Mouse (Mus musculus): ENCODE results near the gene Rph3al.

The Rph3al gene

DNA sequence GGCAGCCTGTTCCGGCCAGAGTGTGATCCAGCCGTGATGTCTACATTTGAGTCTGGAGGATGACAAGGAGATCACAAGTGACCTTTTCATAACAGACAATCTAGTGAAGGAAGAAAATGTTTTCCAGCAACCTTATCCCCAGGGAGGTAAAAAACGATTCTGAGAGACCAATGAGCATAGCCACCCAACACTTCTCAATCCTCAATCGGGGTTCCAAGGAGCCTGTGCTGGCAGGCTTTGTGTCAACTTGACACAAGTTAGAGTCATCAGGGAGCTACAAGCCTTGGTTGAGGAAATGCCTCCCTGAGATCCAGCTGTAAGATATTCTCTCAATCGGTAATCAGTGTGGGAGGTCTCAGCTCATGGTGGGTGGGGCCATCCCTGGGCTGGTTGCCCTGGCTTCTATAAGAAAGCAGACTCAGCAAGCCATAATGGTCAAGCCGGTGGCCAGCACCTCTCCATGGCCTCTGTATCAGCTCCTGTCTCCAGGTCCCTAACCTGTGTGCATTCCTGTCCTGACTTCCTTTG is at the start of gene Rph3al:
TSS of gene Rph3al (minus strand) at position 51 of the 528 bp plus-strand sequence.
- DNase-seq (ENCODE audit: low spot score in 2 of 2): no peak

DNA sequence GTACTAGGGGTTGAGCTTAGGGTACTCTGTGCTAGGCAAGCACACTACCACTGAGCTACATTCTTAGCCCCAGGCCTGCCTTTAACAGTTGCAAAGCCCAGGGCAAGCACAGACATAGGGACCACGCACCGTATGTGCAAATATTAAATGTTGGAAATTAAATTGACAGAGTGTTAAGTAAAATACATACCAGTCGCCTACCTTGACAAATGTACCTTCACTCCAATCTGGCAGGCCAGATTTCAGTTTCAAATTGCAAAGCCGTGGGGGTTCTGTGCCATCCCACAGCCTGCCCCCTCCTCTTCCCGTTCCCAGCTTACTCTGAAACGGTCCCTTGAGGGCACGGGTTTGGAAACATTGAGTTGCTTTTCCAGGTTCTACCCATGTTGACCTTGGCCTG is 47.7 kb upstream of the Rph3al start:
- DNase-seq (ENCODE audit: low spot score in 2 of 2): no peak

DNA sequence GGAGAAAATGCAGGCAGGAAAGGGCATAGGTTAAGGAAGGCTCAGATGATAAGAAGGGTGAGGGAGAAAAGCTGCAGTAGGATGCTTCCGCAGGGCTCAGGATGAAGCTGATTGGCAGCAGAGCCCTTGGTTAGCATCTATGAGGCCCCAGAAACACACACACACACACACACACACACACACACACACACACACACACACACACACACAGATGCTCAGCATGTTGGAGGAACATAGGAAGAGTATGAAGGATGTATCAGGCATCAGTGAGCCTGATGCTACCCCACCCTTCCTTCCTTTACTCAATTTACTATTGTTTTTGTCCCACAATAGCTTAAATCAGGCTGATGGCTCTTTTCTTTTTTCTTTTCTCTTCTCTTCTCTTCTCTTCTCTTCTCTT is 46.4 kb upstream of the Rph3al start:
- no peak for DNase-seq (ENCODE audit: low spot score in 2 of 2)

DNA sequence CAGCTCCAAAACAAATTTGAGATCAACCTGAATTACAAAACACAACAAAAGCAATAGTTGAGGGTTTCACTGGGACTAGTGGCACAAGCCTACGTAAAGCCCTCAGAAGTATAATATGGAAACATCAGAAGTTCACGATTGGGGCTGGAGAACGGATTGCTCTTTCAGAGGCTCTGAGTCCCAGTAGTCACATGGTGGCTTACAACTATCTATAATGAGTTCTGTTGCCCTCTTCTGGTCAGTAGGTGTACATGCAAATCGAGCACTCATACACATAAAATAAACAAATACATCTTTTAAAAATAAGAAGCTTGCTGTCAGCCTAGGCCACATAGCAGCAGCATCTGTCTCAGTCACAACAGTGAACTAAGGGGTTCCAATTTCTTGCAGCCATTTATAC is 45.0 kb upstream of the Rph3al start:
- DNase-seq (ENCODE audit: low spot score in 2 of 2): no peak

DNA sequence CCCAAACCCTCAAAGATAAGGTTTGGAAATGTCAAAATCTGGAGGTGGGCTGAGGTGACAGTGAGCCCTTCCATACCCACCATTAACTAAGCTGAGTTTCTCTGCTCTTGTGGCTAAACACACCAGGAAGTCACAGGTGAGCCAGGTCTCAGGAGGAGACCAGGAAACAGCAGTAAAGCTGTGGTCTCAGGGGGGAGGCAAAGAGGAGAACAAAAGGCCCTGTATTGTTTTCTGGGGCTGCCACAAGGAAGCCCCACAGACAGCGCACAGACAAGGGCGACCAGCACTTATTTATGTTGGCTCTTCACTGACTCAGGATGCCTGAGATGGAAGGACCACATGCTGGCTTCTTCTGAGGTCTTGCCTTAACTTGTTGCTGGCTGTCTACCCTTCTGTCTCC is 42.2 kb upstream of the Rph3al start:
- peak in 1 of 2 experiments; percentile 20 for DNase-seq (ENCODE audit: low spot score in 2 of 2)

DNA sequence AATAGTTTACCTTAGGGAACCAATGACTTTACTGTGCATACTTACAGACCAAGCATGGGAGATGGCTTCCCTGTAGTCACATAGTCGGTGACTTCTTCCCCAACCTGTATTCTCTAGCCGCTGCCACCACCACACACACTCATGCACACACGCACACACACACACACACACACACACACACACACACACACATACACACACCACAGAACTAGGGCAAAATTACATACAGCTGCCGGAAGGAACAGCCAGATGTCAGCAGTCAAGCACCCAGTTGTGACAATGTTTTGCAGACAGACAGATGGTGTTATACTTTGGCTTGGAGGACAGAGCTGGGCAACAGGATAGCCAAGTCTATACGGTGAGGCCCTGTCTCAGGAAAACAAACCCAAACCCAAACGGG is 39.8 kb upstream of the Rph3al start:
- peak in 1 of 2 experiments; percentile 42 for DNase-seq (ENCODE audit: low spot score in 2 of 2)

DNA sequence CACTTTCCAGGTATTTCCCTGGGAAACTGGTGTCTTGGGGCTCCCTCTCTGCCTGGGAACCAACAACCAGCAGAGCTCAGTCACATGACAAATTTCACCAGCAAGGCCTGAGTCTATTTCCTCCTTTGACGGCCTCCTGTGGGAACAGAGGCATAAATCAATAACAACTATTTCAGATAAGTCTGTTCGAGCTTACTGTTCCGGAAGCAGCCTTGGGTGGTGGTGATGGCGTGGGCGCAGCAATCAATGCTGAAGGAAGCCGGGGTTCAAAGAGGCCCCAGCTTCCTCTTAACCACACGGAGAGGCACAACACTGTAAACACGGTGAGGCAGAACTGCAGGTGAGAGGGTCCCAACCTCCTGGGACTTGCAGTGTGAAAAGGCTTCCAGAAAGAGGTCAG is 38.5 kb upstream of the Rph3al start:
- peak; percentile 58 to 84 for DNase-seq (ENCODE audit: low spot score in 2 of 2)

DNA sequence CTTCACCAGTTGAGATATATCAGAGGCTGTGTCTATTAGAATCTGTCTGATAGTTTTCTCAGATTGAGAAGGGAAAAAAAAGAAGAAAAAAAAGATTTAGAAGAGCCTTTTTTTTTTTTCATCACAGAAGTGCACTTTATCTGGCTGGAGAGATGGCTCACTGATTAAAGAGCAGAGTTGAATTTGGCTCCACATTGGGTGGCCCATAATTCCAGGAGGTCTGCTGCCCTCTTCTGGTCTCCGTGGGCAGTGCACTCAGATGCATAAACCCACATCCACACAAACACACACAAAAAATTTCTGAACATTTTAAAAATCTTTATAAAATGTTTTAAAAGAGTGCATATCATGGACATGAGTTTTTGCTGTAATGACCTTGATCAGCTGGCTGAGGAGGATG is 35.8 kb upstream of the Rph3al start:
- DNase-seq (ENCODE audit: low spot score in 2 of 2): peak; percentile 15 to 43

DNA sequence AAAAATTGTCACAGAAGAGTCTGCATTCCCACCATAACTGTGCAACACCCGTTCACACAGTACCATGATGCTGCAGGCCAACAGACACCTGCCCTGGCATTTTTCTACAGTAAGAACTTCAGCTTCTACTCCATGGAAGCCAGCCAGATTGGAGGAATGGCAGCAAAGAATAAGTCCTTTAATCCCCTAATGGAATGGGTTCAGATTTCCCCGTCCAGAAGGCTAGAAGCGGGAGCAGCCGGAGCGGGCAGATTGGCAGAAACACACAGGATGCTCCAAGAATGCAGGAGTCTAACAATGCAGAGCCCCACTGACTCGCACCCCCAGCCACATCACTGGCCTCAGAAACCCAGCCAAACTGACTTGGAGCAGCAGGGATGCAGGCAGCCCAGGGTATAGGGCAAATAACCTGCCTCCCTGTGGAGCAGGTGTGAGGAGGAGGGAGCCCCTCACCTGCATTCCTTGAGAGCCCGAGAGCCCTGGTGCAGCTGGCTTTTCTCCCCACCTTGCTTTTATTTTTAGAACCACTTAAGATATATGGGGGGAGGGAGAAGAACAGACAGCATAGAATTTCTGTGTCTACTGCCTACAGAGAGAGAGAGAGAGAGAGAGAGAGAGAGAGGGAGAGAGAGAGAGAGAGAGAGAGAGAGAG is 34.8 kb upstream of the Rph3al start:
- DNase-seq (ENCODE audit: low spot score in 2 of 2): no peak

DNA sequence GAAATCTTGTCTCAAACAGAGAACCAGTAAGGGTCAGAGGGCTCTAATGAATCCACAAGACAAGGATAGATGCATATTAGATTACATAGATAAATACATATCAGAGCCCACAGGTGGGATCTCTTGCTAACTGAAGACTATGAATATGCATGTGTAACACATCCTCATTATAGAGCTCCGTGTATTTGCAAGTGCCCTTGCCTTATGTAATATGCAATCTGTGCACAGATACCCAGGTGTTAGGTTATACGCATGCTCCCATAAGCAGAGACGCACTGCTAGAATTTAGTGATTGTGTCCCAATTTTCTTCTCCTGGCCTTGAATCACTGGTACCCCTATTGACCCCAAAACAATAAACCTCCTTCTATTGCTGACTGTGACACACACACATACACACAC is 34.0 kb upstream of the Rph3al start:
- DNase-seq (ENCODE audit: low spot score in 2 of 2): no peak

DNA sequence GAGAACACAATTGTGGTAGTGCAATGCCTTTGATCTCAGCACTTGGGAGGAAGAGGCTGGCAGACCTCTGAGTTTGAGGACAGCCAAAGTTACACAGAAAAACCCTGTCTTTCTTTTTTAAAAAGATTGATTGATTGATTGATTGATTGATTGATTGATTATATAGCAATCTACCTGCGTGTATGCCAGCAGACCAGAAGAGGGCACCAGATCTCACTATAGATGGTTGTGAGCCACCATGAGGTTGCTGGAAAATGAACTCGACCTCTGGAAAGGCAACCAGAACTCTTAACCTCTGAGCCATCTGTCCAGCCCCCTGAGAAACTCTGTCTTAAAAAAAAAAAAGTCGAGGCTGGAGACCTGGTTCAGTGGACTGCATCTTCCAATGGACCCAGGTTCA is 32.4 kb upstream of the Rph3al start:
- DNase-seq (ENCODE audit: low spot score in 2 of 2): no peak

DNA sequence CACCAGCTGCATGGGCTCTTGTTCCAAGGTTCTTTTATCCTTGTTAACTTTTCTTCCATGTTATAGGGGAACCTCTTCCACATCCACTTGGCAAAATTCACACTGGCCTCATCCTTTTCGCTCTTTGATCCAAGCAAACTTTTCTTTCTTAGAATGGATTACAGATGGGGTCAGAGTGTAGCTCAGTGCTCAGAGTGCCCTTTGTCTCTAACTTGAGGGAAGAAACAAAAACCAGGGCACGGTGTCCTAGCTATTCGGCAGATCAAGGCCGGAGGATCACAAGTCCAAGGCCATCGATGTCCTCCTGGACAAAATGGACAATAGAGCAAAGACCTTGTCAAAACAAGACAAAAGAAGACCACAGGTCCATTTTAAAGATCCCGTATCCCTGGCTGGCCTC is 30.5 kb upstream of the Rph3al start:
- DNase-seq (ENCODE audit: low spot score in 2 of 2): no peak

DNA sequence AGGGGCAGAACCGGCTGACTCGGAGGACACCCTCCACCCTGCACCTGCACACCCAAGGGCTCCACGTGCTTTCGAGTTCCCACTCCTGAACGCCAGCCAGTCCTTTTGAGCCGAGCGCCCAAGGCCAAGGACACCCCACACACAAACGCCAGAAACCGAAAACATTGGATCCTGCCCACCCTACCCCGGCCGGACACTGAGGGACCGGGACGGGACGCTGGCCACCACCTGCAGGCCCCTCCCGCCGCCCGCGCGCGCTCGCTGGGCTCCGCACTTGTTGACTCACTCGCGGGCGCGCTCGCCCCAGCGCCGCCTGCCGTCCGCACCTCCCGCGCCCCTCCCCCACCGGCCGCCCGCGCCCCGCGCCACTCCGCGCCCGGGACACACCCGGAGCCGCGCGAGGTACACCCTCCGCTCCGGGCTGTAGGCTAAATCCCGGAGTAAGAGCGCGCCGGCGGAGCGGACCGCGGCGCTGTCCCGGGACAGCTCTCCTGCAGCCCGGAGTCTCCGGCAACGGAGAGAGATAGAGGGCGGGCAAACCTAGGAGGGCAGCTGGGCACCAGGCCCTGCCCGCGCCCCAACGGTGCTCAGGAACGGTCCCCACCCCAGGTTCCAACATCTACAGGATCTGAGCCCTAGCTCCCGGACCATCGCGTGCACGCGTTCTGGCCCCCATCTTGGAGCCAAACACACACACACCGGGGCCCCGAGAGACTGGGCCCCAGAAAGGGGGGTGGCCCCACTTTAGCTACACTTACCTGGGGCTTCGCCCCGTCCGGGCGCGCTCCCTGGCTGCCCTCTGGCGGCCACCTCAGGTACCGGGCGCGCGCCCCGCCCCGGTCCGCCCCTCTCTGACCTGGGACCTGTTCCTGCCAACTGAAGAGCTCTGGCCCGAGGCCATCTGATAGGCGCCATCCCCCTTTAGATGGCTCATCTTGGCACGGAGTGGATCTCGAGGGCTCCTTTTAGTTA is 28.5 kb upstream of the Rph3al start:
- DNase-seq (ENCODE audit: low spot score in 2 of 2): peak; percentile 78 to 85

DNA sequence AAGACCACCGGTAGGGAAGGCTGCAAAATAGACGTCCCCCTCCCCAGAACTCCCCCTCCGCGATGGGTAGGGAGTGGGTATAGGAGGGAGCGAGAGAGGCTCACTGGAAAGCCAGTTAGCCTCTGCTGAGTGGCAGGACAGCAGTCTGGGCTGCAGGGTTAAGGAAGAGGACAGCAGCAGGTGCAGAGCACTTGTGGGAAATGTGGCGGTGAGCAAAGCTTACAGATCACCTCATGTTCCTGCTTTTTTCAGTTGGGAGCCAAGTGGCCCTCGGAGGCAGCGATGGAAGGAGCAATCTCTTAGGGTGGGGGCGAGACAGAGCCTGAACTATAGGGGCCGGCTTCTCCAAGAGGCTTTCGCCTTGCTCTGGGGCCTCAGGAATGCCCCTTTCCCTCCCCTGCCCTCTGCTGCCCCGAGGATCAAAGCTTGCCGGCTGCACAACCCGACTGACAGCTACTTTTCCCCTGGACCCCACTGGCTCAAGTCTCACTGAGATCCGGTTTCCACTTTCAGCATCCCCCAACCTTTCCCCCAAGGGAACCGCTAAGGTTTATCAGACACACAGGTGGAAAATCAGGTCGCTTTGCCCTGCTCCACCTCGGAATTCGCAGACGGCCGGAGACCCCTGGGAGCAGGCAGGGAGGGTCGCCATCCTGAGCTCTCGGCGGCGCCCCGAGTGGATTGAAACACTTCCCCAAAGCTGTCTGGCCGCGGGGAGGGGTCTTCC is 27.6 kb upstream of the Rph3al start:
- DNase-seq (ENCODE audit: low spot score in 2 of 2): no peak

DNA sequence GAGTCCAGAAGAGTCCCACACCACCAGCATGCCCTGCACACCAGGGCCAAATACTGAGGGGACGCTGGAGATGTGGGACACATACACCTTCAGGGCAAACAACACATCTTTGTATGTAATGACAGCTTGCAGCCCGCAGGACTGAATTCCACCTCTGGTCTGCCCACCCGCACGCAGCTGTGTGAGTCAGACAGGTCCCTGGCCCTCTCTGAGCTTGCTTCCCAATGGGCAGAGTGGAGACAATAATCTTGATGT is 26.2 kb upstream of the Rph3al start:
- DNase-seq (ENCODE audit: low spot score in 2 of 2): no peak

DNA sequence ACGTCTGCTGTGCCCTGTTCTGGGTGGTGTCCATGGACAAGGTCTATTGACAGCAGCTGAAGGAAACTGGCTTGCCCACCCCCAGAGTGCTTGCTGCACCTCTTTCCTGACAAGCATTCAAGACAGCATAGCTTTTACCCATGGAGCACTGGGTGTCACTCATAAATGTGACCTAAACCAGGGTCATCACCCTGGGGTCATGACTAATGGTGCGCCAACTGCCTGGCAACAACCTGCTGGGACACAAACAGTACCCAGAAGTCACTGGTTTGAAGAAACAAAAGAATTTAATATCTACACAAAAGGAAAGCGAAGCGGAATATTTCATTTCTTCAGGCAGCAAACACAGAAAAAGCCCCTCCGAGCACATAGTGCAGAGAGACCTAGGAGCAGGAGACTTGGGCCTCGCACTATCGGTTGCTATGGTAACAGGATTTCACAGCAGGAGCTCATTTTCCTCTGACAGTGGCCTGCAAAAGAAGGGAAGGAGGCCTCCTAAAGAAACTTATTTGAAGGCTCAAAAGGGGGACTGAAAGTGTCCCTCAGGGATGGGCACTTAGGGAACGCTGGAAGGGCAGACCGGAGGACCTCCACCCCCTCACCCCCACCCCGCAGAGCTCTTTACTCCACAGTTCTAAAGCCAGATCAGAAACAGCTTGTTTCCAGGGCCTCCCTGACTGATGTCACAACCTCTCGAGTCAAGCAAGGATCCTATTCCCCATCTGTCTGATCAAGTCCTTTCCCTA is 25.7 kb upstream of the Rph3al start:
- DNase-seq (ENCODE audit: low spot score in 2 of 2): no peak

DNA sequence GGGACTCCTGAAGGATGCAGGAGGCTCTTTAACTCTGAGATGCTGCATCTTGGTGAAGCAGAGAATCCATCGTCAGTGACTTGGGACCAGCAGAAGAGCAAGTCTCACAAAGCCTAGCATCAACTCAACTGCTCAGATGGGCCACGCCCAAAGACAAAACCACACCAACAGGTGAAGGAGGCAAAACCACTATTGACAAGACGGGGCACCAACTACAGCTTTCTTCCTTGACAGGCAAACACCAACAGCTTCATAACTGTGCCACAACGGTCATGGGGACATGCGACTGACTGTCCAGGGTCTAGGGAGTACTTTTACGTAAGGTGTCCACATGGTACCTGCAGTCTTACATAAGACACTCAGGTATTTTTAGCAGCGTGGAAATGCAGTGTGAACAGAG is 23.6 kb upstream of the Rph3al start:
- DNase-seq (ENCODE audit: low spot score in 2 of 2): no peak

DNA sequence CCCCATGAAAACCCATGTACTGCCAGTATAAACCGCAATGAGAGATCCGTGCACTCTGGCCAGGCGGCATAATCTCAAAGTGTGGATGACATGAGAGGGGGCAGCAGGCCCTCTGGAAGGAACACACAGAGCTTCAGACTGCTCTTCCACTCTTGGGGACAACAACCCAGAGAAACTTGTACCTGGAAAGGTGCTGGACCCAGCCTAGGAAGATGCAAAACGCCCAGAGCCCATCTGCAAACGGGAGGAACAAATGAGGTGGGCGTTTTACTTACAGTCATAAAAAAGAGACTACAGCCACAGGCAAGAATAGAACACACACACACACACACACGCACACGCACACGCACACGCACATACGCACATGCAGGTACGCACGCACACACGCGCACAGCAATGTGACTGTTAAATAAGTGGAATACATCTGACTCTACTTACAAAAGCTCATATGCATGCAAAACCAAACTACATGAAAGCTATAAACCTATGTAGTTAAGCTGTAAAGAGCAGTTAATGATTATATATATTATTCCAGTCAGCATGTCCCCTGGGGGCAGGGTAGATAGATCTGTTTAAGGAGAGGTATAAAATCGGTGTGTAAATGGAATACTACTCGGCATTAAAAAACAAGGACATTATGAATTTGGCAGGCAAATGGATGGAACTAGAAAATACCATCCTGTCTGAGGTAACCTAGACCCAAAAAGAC is 19.0 kb upstream of the Rph3al start:
- DNase-seq (ENCODE audit: low spot score in 2 of 2): no peak

DNA sequence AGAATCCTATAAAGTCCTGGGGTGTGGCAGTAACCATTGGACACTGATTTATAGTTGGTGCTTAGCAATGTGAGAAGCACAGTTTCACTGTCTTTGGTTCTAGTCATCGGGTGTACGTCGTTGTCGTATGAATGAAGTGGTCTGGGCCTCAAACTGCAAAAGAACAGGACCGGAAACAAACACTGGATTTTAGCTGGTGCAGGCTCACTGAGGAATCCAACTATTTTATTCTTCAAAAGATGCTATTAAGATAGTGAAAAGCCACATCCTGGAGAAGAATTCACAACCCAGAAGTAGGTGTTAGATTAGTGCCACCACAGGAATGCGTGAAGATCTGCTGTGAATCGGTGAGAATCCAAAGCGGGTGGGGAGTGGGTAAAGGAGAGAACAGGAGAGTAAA is 18.4 kb upstream of the Rph3al start:
- DNase-seq (ENCODE audit: low spot score in 2 of 2): peak in 1 of 2 experiments; percentile 47

DNA sequence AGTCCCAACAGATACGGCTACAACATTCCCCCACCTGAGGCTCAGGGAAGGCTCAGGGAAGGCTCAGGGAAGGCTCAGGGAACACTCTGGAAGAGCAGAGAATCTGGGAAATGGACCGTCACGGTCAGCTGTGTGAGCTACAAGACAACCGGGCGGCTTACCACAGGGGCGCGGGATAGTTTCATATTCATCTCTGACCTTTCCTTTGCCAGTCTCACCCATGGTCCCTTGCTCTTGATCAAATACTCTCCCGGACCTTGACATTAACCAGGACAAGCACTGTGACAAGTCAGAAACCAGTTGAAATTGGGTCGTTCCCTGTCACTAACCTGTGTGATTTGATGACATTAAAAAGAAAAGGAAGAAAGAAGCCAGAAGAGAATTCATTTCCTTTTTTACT is 16.7 kb upstream of the Rph3al start:
- DNase-seq (ENCODE audit: low spot score in 2 of 2): no peak

DNA sequence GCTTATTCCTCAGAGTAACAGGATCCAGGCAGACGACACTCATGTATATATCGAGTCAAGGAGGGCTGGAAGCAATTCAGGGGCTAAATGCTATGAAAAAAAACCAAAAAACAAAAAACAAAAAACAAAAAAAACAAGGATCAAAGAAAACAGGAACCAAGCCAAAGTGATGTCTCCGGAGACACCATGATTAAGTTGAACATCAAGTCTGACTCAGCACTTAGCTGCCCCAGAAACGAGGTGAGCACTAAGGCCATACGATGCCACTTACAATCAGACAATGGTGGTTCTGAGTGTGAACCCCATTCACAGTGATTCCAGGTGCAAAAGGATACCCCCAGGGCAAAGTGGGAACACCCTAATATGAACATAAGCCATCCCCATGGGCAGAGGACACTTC is 13.7 kb upstream of the Rph3al start:
- DNase-seq (ENCODE audit: low spot score in 2 of 2): no peak

All from natural killer cell, adult 2 months (primary cell).